Mouse (Mus musculus): Measurements from ENCODE around the gene Ift88. TPM values are rescaled to one million over a fixed set of nuclear protein-coding genes. Genes with fewer than 3 reads are reported as not detected.

Gene Ift88
- total RNA-seq, 1 experiment from 2014 or later, result 11.2 TPM

- peak; percentile 70 for DNase-seq
Measured at GRCm38 (mm10) chr14:57533214-57533613, 109.4 kb downstream of the Ift88 start.

DNA sequence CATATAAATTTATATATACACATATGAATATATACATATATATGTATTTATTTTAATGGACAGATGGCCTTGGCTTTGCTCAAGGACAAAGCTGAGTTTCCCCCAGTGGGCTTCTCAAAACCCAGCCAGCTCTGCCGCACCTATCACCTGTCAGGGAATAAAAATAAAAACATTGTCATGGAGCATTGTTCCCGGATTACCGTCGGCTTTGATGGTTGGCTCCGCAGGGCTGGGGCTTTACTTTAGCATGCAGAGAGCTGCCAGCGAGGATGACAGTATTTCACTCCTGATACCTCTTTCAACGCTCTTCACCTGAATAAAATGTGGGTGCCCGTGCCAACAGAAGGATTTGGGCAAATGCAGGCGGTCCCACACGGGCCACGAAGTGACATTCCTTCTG is 110.0 kb downstream of the Ift88 start:
- no peak for DNase-seq

DNA sequence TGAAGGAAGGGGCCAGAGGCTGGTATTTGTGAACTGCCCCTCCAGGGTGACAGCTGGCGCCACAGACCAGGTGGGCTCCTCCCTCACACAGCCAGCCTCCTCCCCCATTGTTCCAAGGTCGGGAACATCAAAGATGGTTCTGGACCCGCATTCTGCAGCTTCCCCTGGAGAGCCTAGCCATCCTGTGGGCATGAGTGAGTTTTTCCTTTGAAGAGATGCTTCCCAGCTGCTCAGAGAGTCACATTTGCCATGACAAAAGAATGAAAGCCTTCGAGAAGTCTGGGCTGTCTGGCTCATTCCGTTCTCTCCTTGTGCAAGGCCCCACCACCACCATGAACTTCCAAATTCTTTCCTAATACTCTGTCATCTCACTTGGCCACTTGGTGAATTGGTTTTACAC is 110.5 kb downstream of the Ift88 start:
- DNase-seq, result no peak

DNA sequence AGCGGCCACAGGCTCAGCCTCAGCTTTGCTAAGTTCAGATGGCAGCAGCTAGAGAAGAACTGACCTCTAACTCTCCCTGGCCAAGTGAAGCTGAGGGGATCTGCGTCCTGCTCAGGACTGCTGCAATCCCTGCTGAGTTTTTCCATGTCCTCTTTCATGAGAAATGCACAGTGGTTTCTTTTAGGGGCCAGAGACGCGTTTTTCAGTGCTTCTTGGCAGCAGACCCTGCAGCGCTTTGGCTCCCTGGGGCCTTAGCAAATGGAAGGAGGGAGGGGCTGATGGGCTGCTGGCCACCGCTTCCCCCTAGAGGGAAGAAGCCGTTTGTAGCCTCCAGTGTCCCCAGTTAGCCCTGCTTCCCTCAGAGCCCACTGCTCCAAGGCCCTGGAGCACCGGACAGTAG is 111.1 kb downstream of the Ift88 start:
- peak; percentile 13 for DNase-seq

DNA sequence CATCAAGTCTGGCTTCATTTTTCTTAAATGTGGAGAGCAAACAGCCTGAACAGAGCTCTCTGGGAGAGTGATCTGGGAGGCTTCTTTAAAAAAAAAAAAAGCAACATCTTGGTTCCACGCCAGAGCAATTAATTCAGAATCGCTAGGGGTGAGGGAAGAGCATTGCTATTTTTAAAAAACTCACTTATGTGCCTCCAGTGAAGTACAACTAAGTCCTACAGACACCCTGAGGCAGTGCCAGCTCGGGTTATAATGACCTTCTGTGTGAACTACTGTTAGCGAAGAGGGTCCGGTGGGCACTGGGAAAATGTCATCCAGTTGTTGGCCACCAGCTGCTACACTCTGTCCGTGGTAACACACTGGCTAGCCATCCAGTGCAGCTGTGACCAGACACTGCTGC is 111.8 kb downstream of the Ift88 start:
- DNase-seq, result no peak

GRCm38 (mm10) chr14:57536820-57537219 is 113.0 kb downstream of the Ift88 start:
- no peak for DNase-seq

GRCm38 (mm10) chr14:57537261-57538015 is 113.6 kb downstream of the Ift88 start:
- DNase-seq, result no peak

- DNase-seq, result no peak
Measured at GRCm38 (mm10) chr14:57540683-57541082, 116.8 kb downstream of the Ift88 start.

DNA sequence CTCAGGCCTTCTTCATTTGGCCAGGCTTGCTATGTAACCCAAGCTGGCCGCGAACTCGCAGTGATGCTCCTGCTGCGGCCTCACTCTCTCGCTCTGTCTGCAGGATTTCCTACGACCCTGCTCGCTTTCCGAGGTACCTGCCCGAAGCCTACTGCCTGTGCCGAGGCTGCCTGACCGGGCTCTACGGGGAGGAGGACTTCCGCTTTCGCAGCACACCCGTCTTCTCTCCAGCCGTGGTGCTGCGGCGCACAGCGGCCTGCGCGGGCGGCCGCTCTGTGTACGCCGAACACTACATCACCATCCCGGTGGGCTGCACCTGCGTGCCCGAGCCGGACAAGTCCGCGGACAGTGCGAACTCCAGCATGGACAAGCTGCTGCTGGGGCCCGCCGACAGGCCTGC is 118.4 kb downstream of the Ift88 start:
- DNase-seq, result no peak

DNA sequence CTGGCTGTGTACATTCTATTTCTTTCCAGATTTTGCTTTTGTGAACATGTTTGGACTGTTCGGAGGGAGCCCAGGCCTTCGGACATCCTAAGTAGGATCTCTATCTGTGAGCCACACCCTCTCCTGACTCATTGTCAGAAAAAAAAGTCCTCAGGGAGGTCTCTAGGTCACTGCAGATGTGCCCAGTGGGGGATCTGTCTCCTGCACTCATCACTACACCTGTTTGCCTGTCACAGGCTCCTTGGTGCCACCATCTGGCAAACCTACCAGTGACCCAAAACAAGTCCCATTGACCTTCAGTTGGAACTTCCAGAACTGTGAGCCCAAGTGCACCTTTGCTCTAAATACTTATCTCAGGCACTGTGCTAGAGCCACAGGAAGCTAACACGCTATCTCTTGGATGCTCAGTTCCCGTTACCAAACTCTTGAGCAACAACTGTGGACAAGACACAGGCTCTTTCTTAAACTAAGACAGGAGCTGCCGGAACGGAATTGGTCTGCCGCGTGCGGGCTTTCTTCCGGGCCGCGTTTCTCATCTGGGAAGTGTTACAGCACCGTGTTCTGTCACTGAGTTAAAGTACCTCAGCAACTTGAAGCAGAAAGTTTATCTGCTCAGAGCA is 119.7 kb downstream of the Ift88 start:
- no peak for DNase-seq

DNA sequence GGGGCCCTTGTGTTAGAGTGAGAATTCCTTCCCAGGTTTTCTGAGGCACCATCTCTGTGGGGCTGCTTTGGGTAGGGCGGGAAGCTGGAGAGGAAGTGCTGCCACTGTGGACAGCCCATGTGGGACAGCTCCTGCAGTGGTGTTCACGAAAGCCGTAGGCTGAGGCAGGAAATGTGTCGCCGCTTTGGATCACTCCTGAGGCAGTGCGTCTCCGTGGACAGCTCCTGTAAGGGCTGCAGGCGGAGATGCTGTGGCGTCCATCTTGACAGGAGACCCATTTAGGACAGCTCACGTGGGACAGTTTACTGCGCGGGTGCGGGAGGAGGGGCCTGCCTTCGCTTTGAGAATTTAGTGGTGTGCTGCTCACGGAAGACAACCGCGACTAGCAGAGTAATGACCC is 121.7 kb downstream of the Ift88 start:
- no peak for DNase-seq

DNA sequence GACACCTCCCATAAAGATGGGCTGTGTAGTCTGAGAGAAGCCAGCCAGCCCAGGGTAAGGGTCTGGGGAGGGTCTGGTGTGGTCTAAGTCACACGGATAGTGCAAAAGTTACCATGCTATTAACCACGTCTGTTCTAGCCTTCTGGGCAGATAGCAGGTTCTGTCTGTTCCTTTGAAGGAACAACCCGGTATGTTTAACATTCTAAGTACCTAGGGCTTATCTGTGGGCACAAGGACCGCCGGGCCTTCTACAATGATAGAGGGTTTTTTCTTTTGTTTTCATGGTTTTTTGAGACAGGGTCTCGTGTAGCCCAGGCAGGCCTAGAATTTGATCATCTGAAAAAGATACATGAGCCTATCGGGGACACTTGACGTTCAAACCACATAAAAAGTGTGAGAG is 122.3 kb downstream of the Ift88 start:
- no peak for DNase-seq

DNA sequence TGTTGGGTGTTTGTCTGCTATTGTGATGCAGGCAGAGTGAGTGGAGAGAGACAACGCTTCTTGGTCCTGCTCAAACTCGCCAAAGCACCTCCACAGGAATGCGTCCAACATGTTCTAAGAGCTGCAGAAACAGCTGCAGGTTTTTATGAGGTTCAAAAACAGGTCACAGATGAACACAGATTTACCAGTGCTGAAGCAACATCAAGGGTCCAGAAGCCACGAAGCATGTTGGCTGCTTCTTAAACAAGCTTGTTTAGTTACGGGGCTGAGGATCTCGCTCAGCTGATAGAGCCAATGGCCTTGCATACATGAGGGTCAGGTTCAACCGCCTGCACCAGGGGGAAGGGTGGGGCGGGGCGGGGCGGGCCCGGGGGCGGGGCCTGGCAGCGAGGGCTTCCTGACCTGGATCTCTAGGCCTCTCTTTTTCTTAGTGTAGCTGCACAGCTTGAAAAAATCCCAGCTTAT is 122.7 kb downstream of the Ift88 start:
- no peak for DNase-seq

DNA sequence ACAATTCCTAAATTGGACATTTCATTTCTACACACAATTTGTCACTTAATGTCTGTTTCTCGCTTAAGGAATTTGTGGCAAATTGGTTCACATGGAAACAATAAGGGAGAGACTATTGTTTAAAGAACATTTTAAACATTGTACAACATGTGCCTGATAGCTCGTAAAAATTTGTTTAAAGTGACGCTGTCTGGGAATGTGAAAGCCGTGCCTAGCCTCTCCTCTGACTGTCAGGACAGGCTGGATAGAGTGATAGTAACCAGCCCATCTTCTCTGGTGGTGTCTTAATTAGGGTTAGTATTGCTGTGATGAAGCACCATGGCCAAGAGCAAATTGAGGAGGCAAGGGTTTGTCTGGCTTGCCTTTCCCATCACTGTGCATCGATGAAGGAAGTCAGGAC is 123.2 kb downstream of the Ift88 start:
- no peak for DNase-seq

GRCm38 (mm10) chr14:57552945-57553344 is 129.1 kb downstream of the Ift88 start:
- no peak for DNase-seq

GRCm38 (mm10) chr14:57554434-57554833 is 130.6 kb downstream of the Ift88 start:
- DNase-seq, result no peak

- no peak for DNase-seq
Measured at GRCm38 (mm10) chr14:57555471-57556070, 131.7 kb downstream of the Ift88 start.

- no peak for DNase-seq
Measured at GRCm38 (mm10) chr14:57556922-57557321, 133.1 kb downstream of the Ift88 start.

GRCm38 (mm10) chr14:57565626-57566025 is 141.8 kb downstream of the Ift88 start:
- no peak for DNase-seq
